Mouse (Mus musculus) ES-E14 (cell line): ENCODE measurements around the gene Zfp385c. TPM values are rescaled to one million over a fixed set of nuclear protein-coding genes. Genes with fewer than 3 reads are reported as not detected.
A peak's percentile ranks its signal among the peaks of the same experiment; 100 is the strongest.

Source experiments
- DNase-seq: peaks from one replicate; pipeline ENCODE4 v3.0.0-alpha.2; 2013; ENCODE audit warnings: low read depth, low spot score
- H3K27ac ChIP-seq: 2 replicates; pipeline ENCODE4 v1.5.1; 2012; ENCODE audit warnings: low read depth, mild to moderate bottlenecking, low read length, moderate library complexity, mixed read lengths; ENCODE audit not compliant: poor library complexity, insufficient read depth, severe bottlenecking
- H3K36me3 ChIP-seq: 2 replicates; pipeline ENCODE4 v1.6.1; 2012; ENCODE audit warnings: mild to moderate bottlenecking, low read length, moderate library complexity, mixed read lengths; ENCODE audit not compliant: control insufficient read depth, poor library complexity, insufficient read depth, severe bottlenecking
- H3K4me1 ChIP-seq, 2 experiments: fragments of 150-350 bp in 1 of 2; sonication (generic) in 1 of 2; 2 replicates each; pipeline ENCODE4 v1.6.1; 2012; ENCODE audit warnings: low read length in 2 of 2, mild to moderate bottlenecking in 1 of 2, mixed read lengths in 1 of 2; ENCODE audit not compliant: control insufficient read depth in 2 of 2, insufficient read depth in 2 of 2, poor library complexity in 1 of 2
- H3K4me3 ChIP-seq, 2 experiments: fragments of 150-350 bp in 1 of 2; sonication (generic) in 1 of 2; 2 replicates each; pipeline ENCODE4 v1.5.1; 2012; ENCODE audit warnings: low read length in 2 of 2, low read depth in 1 of 2, mild to moderate bottlenecking in 1 of 2, mixed read lengths in 1 of 2; ENCODE audit not compliant: insufficient read depth in 1 of 2, poor library complexity in 1 of 2, severe bottlenecking in 1 of 2
- H3K9ac ChIP-seq: 2 replicates; pipeline ENCODE4 v1.6.1; 2012; ENCODE audit warnings: low read depth, mild to moderate bottlenecking, low read length, mixed read lengths; ENCODE audit not compliant: poor library complexity, insufficient read depth, severe bottlenecking
- H3K9me3 ChIP-seq: fragments of 150-350 bp; sonication (generic); 2 replicates; pipeline ENCODE4 v1.6.1; 2012; ENCODE audit warnings: low read depth, mild to moderate bottlenecking, low read length; ENCODE audit not compliant: control insufficient read depth, insufficient read depth
- CHD2 ChIP-seq: IDR thresholded peaks from 2 replicates; pipeline ENCODE4 v1.6.1; 2014; ENCODE audit warnings: mild to moderate bottlenecking, low read depth, low read length, inconsistent platforms
- HCFC1 ChIP-seq: IDR thresholded peaks from 2 replicates; pipeline ENCODE4 v1.6.1; 2012; ENCODE audit warnings: low read length, inconsistent platforms, borderline replicate concordance; ENCODE audit not compliant: insufficient read depth
- MAFK ChIP-seq: IDR thresholded peaks from 2 replicates; pipeline ENCODE4 v1.6.1; 2014; ENCODE audit warnings: mild to moderate bottlenecking, low read depth, low read length, inconsistent platforms; ENCODE audit not compliant: insufficient read depth
- ZC3H11A ChIP-seq: IDR thresholded peaks from 2 replicates; pipeline ENCODE4 v1.6.1; 2012; ENCODE audit warnings: low read depth, mild to moderate bottlenecking, inconsistent platforms, low read length, borderline replicate concordance
- ZNF384 ChIP-seq: IDR thresholded peaks from 2 replicates; pipeline ENCODE4 v1.6.1; 2012; ENCODE audit warnings: low read depth, low read length, inconsistent platforms
- in situ Hi-C, 2 experiments: fragments of 600-800 bp; cut with MboI; formaldehyde crosslinking; loops; one replicate each; pipeline ENCODE4 v1.15.1; 2025; ENCODE audit warnings: low sequenced_read_pairs in 2 of 2, inconsistent platforms in 1 of 2; ENCODE audit not compliant: unreplicated experiment in 2 of 2
- total RNA-seq: library from RNA; depleted of rRNA; stranded (reverse); fragments of 300-350 nt; gene quantifications from 2 replicates; pipeline ENCODE4 v1.2.3, GENCODE M21; 2012

Gene Zfp385c
- total RNA-seq, 1 experiment: 0.09 TPM

DNA sequence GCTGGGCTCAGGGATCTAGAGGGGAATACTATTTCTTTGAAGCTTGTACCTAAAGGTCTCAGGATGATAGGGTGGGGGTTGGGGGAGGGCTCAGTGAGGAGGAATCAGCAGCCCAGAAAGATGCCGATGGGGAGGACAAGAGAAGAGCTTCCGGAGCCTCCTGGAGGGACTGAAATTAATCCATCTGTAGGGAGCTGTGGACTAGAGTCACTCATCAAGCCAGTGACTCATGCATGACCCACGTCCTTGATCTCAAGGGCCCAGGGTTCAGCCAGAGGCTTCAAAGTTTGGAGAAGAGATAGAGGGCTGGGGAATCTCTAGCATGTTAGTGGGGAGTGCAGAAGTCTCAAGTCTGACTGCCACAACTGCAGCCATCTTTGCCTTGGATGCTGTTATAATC is 40.5 kb downstream of the Zfp385c start:
- Histone ChIP-seq H3K4me1 (peaks cover 2 to 18% of the 10 kb centered on the region in 2 experiments; a peak in 2 of 4 replicates), H3K9ac (no peak overlapping the region), H3K4me3 (no peak overlapping the region), H3K27ac (no peak overlapping the region), H3K9me3 (no peaks in the 10 kb centered on the region), H3K36me3 (no peaks in the 10 kb centered on the region)
- TF ChIP-seq CHD2: no peak
- TF ChIP-seq ZNF384: no peak
- no peak for TF ChIP-seq ZC3H11A
- no peak for TF ChIP-seq MAFK
- no peak for TF ChIP-seq HCFC1
- in situ Hi-C loops: no loop called here
- no peak for DNase-seq

GRCm38 (mm10) chr11:100651205-100651604 is 41.0 kb downstream of the Zfp385c start:
- Histone ChIP-seq H3K4me3 (no peak overlapping the region), H3K9ac (no peak overlapping the region), H3K9me3 (no peaks in the 10 kb centered on the region), H3K27ac (no peak overlapping the region), H3K36me3 (no peaks in the 10 kb centered on the region), H3K4me1 (peaks cover 2 to 15% of the 10 kb centered on the region in 2 experiments; a peak in 2 of 4 replicates)
- no peak for TF ChIP-seq ZC3H11A
- in situ Hi-C loops: no loop called here
- no peak for DNase-seq

DNA sequence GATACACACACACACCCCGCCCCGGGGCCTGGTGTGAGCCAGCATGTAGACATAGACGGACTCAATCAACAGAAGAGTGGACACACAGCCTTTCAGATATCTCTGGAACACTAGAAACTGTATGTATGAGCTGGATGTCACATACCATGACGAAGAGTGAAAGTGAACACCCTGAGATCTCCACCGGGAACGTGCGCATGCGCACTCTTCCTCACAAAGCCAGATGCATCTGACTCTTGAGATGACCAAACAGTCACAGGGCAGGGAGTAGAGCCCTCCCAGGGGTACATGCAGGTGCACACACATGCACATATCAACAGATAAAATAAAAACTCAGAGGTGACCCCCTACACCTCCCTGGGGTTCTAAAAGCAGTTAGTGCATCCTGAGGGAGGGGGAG is 43.9 kb downstream of the Zfp385c start:
- Histone ChIP-seq H3K4me3 (no peak overlapping the region), H3K4me1 (peaks cover 0 to 13% of the 10 kb centered on the region in 2 experiments; a peak in 1 of 4 replicates), H3K9me3 (no peaks in the 10 kb centered on the region), H3K9ac (no peak overlapping the region), H3K36me3 (no peaks in the 10 kb centered on the region), H3K27ac (no peak overlapping the region)
- TF ChIP-seq CHD2 (no peak), HCFC1 (no peak), MAFK (no peak)
- DNase-seq: no peak
- in situ Hi-C loops: no loop called here

DNA sequence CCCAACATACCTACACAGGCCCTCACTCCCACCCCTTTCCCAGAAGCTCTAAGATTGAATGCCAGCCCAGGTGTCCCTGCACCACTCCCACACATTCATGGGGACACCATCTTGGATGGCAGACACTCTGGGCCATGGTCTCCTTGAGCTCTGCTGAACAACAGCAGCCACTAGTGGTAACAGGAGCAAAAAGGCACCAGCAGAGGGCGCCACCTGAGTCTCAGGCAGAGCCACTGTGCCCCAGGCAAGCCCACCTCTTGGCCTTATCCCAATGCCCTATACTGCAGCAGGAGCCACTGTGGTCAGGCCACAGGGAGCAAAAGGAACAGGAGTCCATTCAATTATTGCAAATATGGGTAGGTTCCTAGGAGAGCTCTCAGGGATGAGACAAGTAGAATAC is 46.0 kb downstream of the Zfp385c start:
- Histone ChIP-seq H3K4me3 (no peak overlapping the region), H3K9me3 (no peaks in the 10 kb centered on the region), H3K27ac (no peak overlapping the region), H3K36me3 (no peaks in the 10 kb centered on the region), H3K9ac (no peak overlapping the region), H3K4me1 (peaks cover 0 to 11% of the 10 kb centered on the region in 2 experiments; a peak in 1 of 4 replicates)
- TF ChIP-seq ZNF384: no peak
- no peak for TF ChIP-seq CHD2
- no peak for TF ChIP-seq HCFC1
- TF ChIP-seq ZC3H11A: no peak
- no peak for TF ChIP-seq MAFK
- DNase-seq: peak; percentile 87
- in situ Hi-C loops: no loop called here

GRCm38 (mm10) chr11:100643612-100644575 is 48.4 kb downstream of the Zfp385c start:
- H3K27ac ChIP-seq: no peak overlapping the region
- peaks cover 0 to 6% of the 10 kb centered on the region in 2 experiments; a peak in 1 of 4 replicates for H3K4me1 ChIP-seq
- H3K9ac ChIP-seq: no peak overlapping the region
- DNase-seq: no peak
- no peak for TF ChIP-seq CHD2
- no peak overlapping the region for H3K4me3 ChIP-seq
- no peaks in the 10 kb centered on the region for H3K36me3 ChIP-seq
- H3K9me3 ChIP-seq: no peaks in the 10 kb centered on the region
- in situ Hi-C loops: loop anchor here (5.0 kb wide), 1 partner anchor 53 kb away; no protein-coding TSS in a partner anchor
